Mouse (Mus musculus): ENCODE results near the gene Pex14. TPM values are rescaled to one million over a fixed set of nuclear protein-coding genes. Genes with fewer than 3 reads are reported as not detected.
A peak's percentile ranks its signal among the peaks of the same experiment; 100 is the strongest.
"Not testable (repeated sequence)": the region's sequence is repeated elsewhere in the genome, so short reads cannot be mapped to it uniquely, and the experiment has no call there.

Pex14 gene
- polyA plus RNA-seq, 1 experiment: 71.5 TPM

GRCm38 (mm10) chr4:149103875-149104561, 4.3 kb upstream of the Pex14 start, which contains the start of gene Dffa:
TSS of gene Dffa (plus strand) at chr4:149104146.
- Histone ChIP-seq H3K36me3 (ENCODE audit: control insufficient read depth, insufficient read depth) (no peaks in the 10 kb centered on the region), H3K27me3 (ENCODE audit: control insufficient read depth, insufficient read depth, insufficient read length) (no peaks in the 10 kb centered on the region), H3K4me2 (ENCODE audit: low read depth) (peak within 1 kb of the TSS; percentile 92), H3ac (ENCODE audit: control insufficient read depth, insufficient read length) (peak within 1 kb of the TSS; percentile 24), H3K4me3 (peak within 1 kb of the TSS; percentile 39), H3K79me2 (ENCODE audit: control insufficient read depth, insufficient read depth) (peaks cover 5% of the 10 kb centered on the region)
- TF ChIP-seq E2F4 (IDR thresholded peaks at IDR 0.05; ENCODE audit: insufficient read depth) (peak; percentile 44), MYOG (IDR thresholded peaks at IDR 0.05; ENCODE audit: control insufficient read depth in 1 of 3, insufficient read depth in 1 of 3, insufficient read length in 2 of 3, low read depth in 2 of 3) (no peak), POLR2AphosphoS2 (IDR thresholded peaks at IDR 0.05; ENCODE audit: insufficient read length, low read depth) (peak; percentile 56), MYOD1 (IDR thresholded peaks at IDR 0.05; ENCODE audit: control insufficient read depth in 1 of 3, insufficient read length in 2 of 3, low read depth in 2 of 3) (no peak), USF1 (IDR thresholded peaks at IDR 0.05; ENCODE audit: low read depth) (no peak), MAX (IDR thresholded peaks at IDR 0.05; ENCODE audit: low read depth) (no peak), TCF12 (IDR thresholded peaks at IDR 0.05; ENCODE audit: insufficient read depth, poor library complexity, severe bottlenecking) (no peak), POLR2A (IDR thresholded peaks at IDR 0.05; ENCODE audit: insufficient read length, low read depth) (peak; percentile 47), TCF3 (IDR thresholded peaks at IDR 0.05; ENCODE audit: insufficient read length, low read depth) (no peak), SRF (IDR thresholded peaks at IDR 0.05; ENCODE audit: control insufficient read depth, insufficient read length, low read depth) (peak; percentile 47), CEBPB (IDR thresholded peaks at IDR 0.05; ENCODE audit: insufficient read depth, poor library complexity, severe bottlenecking) (no peak), REST (IDR thresholded peaks at IDR 0.05; ENCODE audit: insufficient read depth, insufficient read length) (no peak)

DNA sequence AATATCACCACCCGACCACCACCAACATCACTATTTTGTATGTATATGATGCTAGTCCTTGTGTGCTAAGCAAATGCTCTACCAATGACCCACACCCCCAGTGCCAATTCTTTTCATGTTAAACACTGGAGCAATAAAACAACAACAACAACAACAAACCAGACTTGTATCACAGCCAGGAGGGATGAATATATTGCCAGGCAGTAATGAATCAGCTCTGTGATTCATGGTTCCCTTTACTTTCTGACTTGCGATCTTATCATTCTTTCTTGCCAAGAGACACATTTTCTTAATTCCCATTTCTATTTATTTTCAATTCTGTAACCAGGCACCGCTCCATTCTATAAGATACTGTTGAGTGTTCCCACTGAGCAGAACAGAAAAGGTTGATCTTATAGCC, 1.8 kb upstream of the Pex14 start:
- TF ChIP-seq USF1 (IDR thresholded peaks at IDR 0.05; ENCODE audit: low read depth) (no peak), MAX (IDR thresholded peaks at IDR 0.05; ENCODE audit: low read depth) (no peak), CEBPB (IDR thresholded peaks at IDR 0.05; ENCODE audit: insufficient read depth, poor library complexity, severe bottlenecking) (no peak), TCF3 (IDR thresholded peaks at IDR 0.05; ENCODE audit: insufficient read length, low read depth) (no peak), E2F4 (IDR thresholded peaks at IDR 0.05; ENCODE audit: insufficient read depth) (no peak), POLR2A (IDR thresholded peaks at IDR 0.05; ENCODE audit: insufficient read length, low read depth) (no peak), MYOD1 (IDR thresholded peaks at IDR 0.05; ENCODE audit: control insufficient read depth in 1 of 3, insufficient read length in 2 of 3, low read depth in 2 of 3) (no peak), MYOG (IDR thresholded peaks at IDR 0.05; ENCODE audit: control insufficient read depth in 1 of 3, insufficient read depth in 1 of 3, insufficient read length in 2 of 3, low read depth in 2 of 3) (no peak), REST (IDR thresholded peaks at IDR 0.05; ENCODE audit: insufficient read depth, insufficient read length) (no peak), POLR2AphosphoS2 (IDR thresholded peaks at IDR 0.05; ENCODE audit: insufficient read length, low read depth) (no peak), TCF12 (IDR thresholded peaks at IDR 0.05; ENCODE audit: insufficient read depth, poor library complexity, severe bottlenecking) (no peak), SRF (IDR thresholded peaks at IDR 0.05; ENCODE audit: control insufficient read depth, insufficient read length, low read depth) (no peak)
- Histone ChIP-seq H3K79me2 (ENCODE audit: control insufficient read depth, insufficient read depth) (peaks cover 28% of the 10 kb centered on the region), H3K4me2 (ENCODE audit: low read depth) (peak overlapping the region; percentile 52), H3K4me3 (no peak overlapping the region), H3ac (ENCODE audit: control insufficient read depth, insufficient read length) (no peak overlapping the region), H3K27me3 (ENCODE audit: control insufficient read depth, insufficient read depth, insufficient read length) (no peaks in the 10 kb centered on the region), H3K36me3 (ENCODE audit: control insufficient read depth, insufficient read depth) (no peaks in the 10 kb centered on the region)

- not testable (repeated sequence) for H3K4me2 ChIP-seq (ENCODE audit: low read depth); H3K36me3 ChIP-seq (ENCODE audit: control insufficient read depth, insufficient read depth); H3K27me3 ChIP-seq (ENCODE audit: control insufficient read depth, insufficient read depth, insufficient read length); H3K4me3 ChIP-seq; H3ac ChIP-seq (ENCODE audit: control insufficient read depth, insufficient read length)
- peaks cover 38% of the 10 kb centered on the region for H3K79me2 ChIP-seq (ENCODE audit: control insufficient read depth, insufficient read depth)
Observed at GRCm38 (mm10) chr4:149100449-149100848, 773 bp upstream of the Pex14 start.

DNA sequence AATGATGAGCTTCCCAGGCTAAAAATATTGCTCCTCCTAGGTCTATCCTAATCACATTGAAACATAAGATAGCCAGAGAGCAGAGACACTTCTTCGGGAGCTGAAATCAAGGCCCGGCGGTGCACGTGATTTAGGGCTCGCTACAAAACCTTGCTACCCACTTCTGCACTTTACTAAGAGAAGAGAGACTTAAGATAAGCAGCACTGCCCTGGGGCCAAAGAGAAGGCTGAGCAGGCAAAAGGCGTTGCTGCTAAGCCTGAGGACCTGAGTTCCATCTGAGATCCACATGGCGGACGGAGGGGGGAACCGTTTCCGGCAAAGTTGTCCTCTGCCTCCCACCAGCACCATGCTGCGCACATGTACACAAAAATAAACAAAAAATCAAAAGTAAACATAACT, 1.1 kb downstream of the Pex14 start:
- Histone ChIP-seq H3K27me3 (ENCODE audit: control insufficient read depth, insufficient read depth, insufficient read length) (no peaks in the 10 kb centered on the region), H3ac (ENCODE audit: control insufficient read depth, insufficient read length) (peak overlapping the region; percentile 68), H3K79me2 (ENCODE audit: control insufficient read depth, insufficient read depth) (peaks cover 57% of the 10 kb centered on the region), H3K4me2 (ENCODE audit: low read depth) (peak overlapping the region; percentile 74), H3K4me3 (peak overlapping the region; percentile 93), H3K36me3 (ENCODE audit: control insufficient read depth, insufficient read depth) (peaks cover 3% of the 10 kb centered on the region)
- TF ChIP-seq POLR2AphosphoS2 (IDR thresholded peaks at IDR 0.05; ENCODE audit: insufficient read length, low read depth): no peak
- TF ChIP-seq REST (IDR thresholded peaks at IDR 0.05; ENCODE audit: insufficient read depth, insufficient read length): no peak
- TF ChIP-seq CEBPB (IDR thresholded peaks at IDR 0.05; ENCODE audit: insufficient read depth, poor library complexity, severe bottlenecking): no peak

GRCm38 (mm10) chr4:149097956-149098355, 1.7 kb downstream of the Pex14 start:
- TF ChIP-seq USF1 (IDR thresholded peaks at IDR 0.05; ENCODE audit: low read depth): no peak
- no peak for TF ChIP-seq POLR2AphosphoS2 (IDR thresholded peaks at IDR 0.05; ENCODE audit: insufficient read length, low read depth)
- TF ChIP-seq TCF3 (IDR thresholded peaks at IDR 0.05; ENCODE audit: insufficient read length, low read depth): no peak
- TF ChIP-seq CEBPB (IDR thresholded peaks at IDR 0.05; ENCODE audit: insufficient read depth, poor library complexity, severe bottlenecking): no peak
- no peak for TF ChIP-seq POLR2A (IDR thresholded peaks at IDR 0.05; ENCODE audit: insufficient read length, low read depth)
- no peak for TF ChIP-seq REST (IDR thresholded peaks at IDR 0.05; ENCODE audit: insufficient read depth, insufficient read length)
- TF ChIP-seq MYOG (IDR thresholded peaks at IDR 0.05; ENCODE audit: control insufficient read depth in 1 of 3, insufficient read depth in 1 of 3, insufficient read length in 2 of 3, low read depth in 2 of 3): no peak
- no peak for TF ChIP-seq TCF12 (IDR thresholded peaks at IDR 0.05; ENCODE audit: insufficient read depth, poor library complexity, severe bottlenecking)
- no peak for TF ChIP-seq MAX (IDR thresholded peaks at IDR 0.05; ENCODE audit: low read depth)
- TF ChIP-seq SRF (IDR thresholded peaks at IDR 0.05; ENCODE audit: control insufficient read depth, insufficient read length, low read depth): no peak
- TF ChIP-seq MYOD1 (IDR thresholded peaks at IDR 0.05; ENCODE audit: control insufficient read depth in 1 of 3, insufficient read length in 2 of 3, low read depth in 2 of 3): no peak
- TF ChIP-seq E2F4 (IDR thresholded peaks at IDR 0.05; ENCODE audit: insufficient read depth): no peak
- Histone ChIP-seq H3K36me3 (ENCODE audit: control insufficient read depth, insufficient read depth) (peaks cover 7% of the 10 kb centered on the region), H3K4me2 (ENCODE audit: low read depth) (peak overlapping the region; percentile 74)

More at GRCm38 (mm10) chr4:149097956-149098355, 1.7 kb downstream of the Pex14 start:
- Histone ChIP-seq H3K27me3 (ENCODE audit: control insufficient read depth, insufficient read depth, insufficient read length) (no peaks in the 10 kb centered on the region), H3ac (ENCODE audit: control insufficient read depth, insufficient read length) (no peak overlapping the region), H3K79me2 (ENCODE audit: control insufficient read depth, insufficient read depth) (peaks cover 60% of the 10 kb centered on the region), H3K4me3 (peak overlapping the region; percentile 93)
